Comparison of ENCODE assay signal across 8 mouse cellular contexts in genomic region chr13:15762901-15763417, GRCm38 (mm10).
DNase-seq lines count a peak whose midpoint lies in the region; ATAC-seq and TF ChIP-seq lines count a peak whose summit lies in the region.

No protein-coding gene starts in this region.

- no peak for TF ChIP-seq POLR2A in embryonic fibroblast, embryonic 13.5 days (IDR thresholded peaks at IDR 0.05; ENCODE audit: low read depth, low read length)

- 0 out of 2 replicates have a peak, but pooled peaks cover 5% of the 10 kb centered on the region for H3K4me1 ChIP-seq in embryonic fibroblast, embryonic 13.5 days (ENCODE audit: control insufficient read depth, insufficient read depth, low read length)
- H3K4me1 ChIP-seq in kidney, postnatal 0 days (replicated peaks; ENCODE audit: insufficient read depth, low read length), result no peaks in the 10 kb centered on the region

- no peak overlapping the region for H3K4me3 ChIP-seq in embryonic fibroblast, embryonic 13.5 days (ENCODE audit: insufficient read depth, low read length)
- no peak overlapping the region for H3K4me3 ChIP-seq in kidney, postnatal 0 days (replicated peaks; ENCODE audit: low read depth, low read length)

- H3K4me2 ChIP-seq in kidney, postnatal 0 days (ENCODE audit: low read length), result no peak overlapping the region

- no peak overlapping the region for H3K9ac ChIP-seq in kidney, postnatal 0 days (ENCODE audit: low read depth, low read length)

- H3K27me3 ChIP-seq in kidney, postnatal 0 days (ENCODE audit: insufficient read depth, low read length), result no peaks in the 10 kb centered on the region

- H3K27ac ChIP-seq in embryonic fibroblast, embryonic 13.5 days (ENCODE audit: insufficient read depth, low read length), result peak overlapping the region; percentile 62
- no peak overlapping the region for H3K27ac ChIP-seq in kidney, postnatal 0 days

- ATAC-seq in kidney, postnatal 0 days (replicated peaks; ENCODE audit: low FRiP score, low read depth), result no peak
- ATAC-seq in megakaryocyte, adult 5-6 weeks (ENCODE audit: poor library complexity, severe bottlenecking), result peak; percentile 50; the same call in 1 of the 2 replicates

- H3K36me3 ChIP-seq in kidney, postnatal 0 days (ENCODE audit: insufficient read depth, low read length), result no peaks in the 10 kb centered on the region

- no peaks in the 10 kb centered on the region for H3K9me3 ChIP-seq in kidney, postnatal 0 days (replicated peaks; ENCODE audit: low read length)

- 44% methylated on average over 6 of the region's 6 CpGs for WGBS in kidney, postnatal 0 days

- peak; percentile 27 for DNase-seq in adrenal gland, adult 2 months
- no peak for DNase-seq in adrenal gland, adult 8-10 months
- peak; percentile 38 for DNase-seq in right cerebral cortex, adult 18-20 months
- DNase-seq in right cerebral cortex, postnatal 14 days, result no peak
- peak; percentile 79 for DNase-seq in kidney, postnatal 0 days (ENCODE audit: low spot score)
- peak; percentile 8 for DNase-seq in thymus, postnatal 14 days

- 0 out of 2 replicates have a peak, but pooled peaks have one; percentile 21 for TF ChIP-seq CTCF in embryonic fibroblast, embryonic 13.5 days (IDR thresholded peaks at IDR 0.05; ENCODE audit: borderline replicate concordance, insufficient read depth, low read length)
- peak; percentile 86 for TF ChIP-seq CTCF in kidney, postnatal 0 days (IDR thresholded peaks at IDR 0.05; ENCODE audit: low read depth)

Comparison
In these comparisons a context has a peak if more than half of its experiments do, and no peak if none do; other contexts are left out.
1. DNase-seq: peak in adrenal gland, adult 2 months (single experiment), right cerebral cortex, adult 18-20 months (single experiment), kidney, postnatal 0 days (single experiment) and thymus, postnatal 14 days (single experiment); none in adrenal gland, adult 8-10 months (single experiment) and right cerebral cortex, postnatal 14 days (single experiment).